Mouse (Mus musculus): Measurements from ENCODE around the gene Dgki.

Dgki gene

GRCm38 (mm10) chr6:37240140-37240539 is 59.8 kb downstream of the Dgki start:
- DNase-seq (ENCODE audit: low spot score) = no peak

- DNase-seq (ENCODE audit: low spot score) = no peak
These were observed 63.1 kb downstream of the Dgki start for GRCm38 (mm10) chr6:37236893-37237292.

- no peak for DNase-seq (ENCODE audit: low spot score)
These were observed 68.8 kb downstream of the Dgki start for GRCm38 (mm10) chr6:37231148-37231547.

- no peak for DNase-seq (ENCODE audit: low spot score)
These were observed 77.0 kb downstream of the Dgki start for GRCm38 (mm10) chr6:37222947-37223510.

GRCm38 (mm10) chr6:37222016-37222415 is 78.0 kb downstream of the Dgki start:
- no peak for DNase-seq (ENCODE audit: low spot score)

GRCm38 (mm10) chr6:37219110-37219509 is 80.9 kb downstream of the Dgki start:
- no peak for DNase-seq (ENCODE audit: low spot score)

GRCm38 (mm10) chr6:37216342-37216763 is 83.6 kb downstream of the Dgki start:
- peak; percentile 67 for DNase-seq (ENCODE audit: low spot score)

GRCm38 (mm10) chr6:37215655-37216054 is 84.3 kb downstream of the Dgki start:
- no peak for DNase-seq (ENCODE audit: low spot score)

GRCm38 (mm10) chr6:37212930-37213329 is 87.1 kb downstream of the Dgki start:
- DNase-seq (ENCODE audit: low spot score) = no peak

- DNase-seq (ENCODE audit: low spot score) = no peak
These were observed 88.3 kb downstream of the Dgki start for GRCm38 (mm10) chr6:37211545-37212247.

GRCm38 (mm10) chr6:37202901-37203300 is 97.1 kb downstream of the Dgki start:
- peak; percentile 17 for DNase-seq (ENCODE audit: low spot score)

GRCm38 (mm10) chr6:37200840-37201239 is 99.1 kb downstream of the Dgki start:
- DNase-seq (ENCODE audit: low spot score) = no peak

- no peak for DNase-seq (ENCODE audit: low spot score)
These were observed 100.5 kb downstream of the Dgki start for GRCm38 (mm10) chr6:37199502-37199901.

GRCm38 (mm10) chr6:37197745-37198144 is 102.2 kb downstream of the Dgki start:
- DNase-seq (ENCODE audit: low spot score) = no peak

- no peak for DNase-seq (ENCODE audit: low spot score)
These were observed 103.1 kb downstream of the Dgki start for GRCm38 (mm10) chr6:37196870-37197269.

GRCm38 (mm10) chr6:37195766-37196165 is 104.2 kb downstream of the Dgki start:
- DNase-seq (ENCODE audit: low spot score) = no peak

GRCm38 (mm10) chr6:37181961-37182360 is 118.0 kb downstream of the Dgki start:
- no peak for DNase-seq (ENCODE audit: low spot score)

GRCm38 (mm10) chr6:37171149-37171832 is 128.7 kb downstream of the Dgki start:
- DNase-seq (ENCODE audit: low spot score) = no peak

GRCm38 (mm10) chr6:37158880-37159279 is 141.1 kb downstream of the Dgki start:
- DNase-seq (ENCODE audit: low spot score) = no peak

GRCm38 (mm10) chr6:37154051-37154450 is 145.9 kb downstream of the Dgki start:
- no peak for DNase-seq (ENCODE audit: low spot score)

GRCm38 (mm10) chr6:37150483-37150882 is 149.5 kb downstream of the Dgki start:
- no peak for DNase-seq (ENCODE audit: low spot score)

GRCm38 (mm10) chr6:37150038-37150437 is 149.9 kb downstream of the Dgki start:
- DNase-seq (ENCODE audit: low spot score) = no peak

- DNase-seq (ENCODE audit: low spot score) = no peak
These were observed 150.8 kb downstream of the Dgki start for GRCm38 (mm10) chr6:37149196-37149595.
